Mouse (Mus musculus): ENCODE measurements around the gene Crhr2.

Gene Crhr2

GRCm38 (mm10) chr6:55132794-55133193 lies at the start of gene Crhr2:
Gene Crhr2 (minus strand): TSS chr6:55133016.
- no peak for DNase-seq (ENCODE audit: extremely low spot score)

DNA sequence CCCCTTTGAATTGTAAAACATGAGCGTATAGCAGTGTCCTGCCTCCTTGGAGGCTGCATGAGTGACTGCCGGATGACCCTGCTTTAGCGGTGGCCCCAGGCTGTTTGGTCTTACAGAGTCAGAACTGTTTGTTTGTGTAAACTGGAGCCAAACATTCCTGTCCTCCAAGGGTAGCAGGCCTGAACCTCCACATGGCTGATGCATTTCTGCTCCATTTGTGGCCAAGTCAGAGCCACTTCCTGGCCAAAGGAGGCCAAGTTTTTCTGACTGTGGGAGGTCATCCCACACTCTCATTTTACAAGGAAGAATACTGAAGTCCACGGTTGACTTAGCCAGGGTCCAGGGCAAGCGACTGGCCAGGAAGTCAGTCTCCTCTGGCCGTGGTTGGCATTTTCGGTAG lies 46.7 kb upstream of the Crhr2 start:
- DNase-seq (ENCODE audit: extremely low spot score) = no peak

GRCm38 (mm10) chr6:55177060-55177732 lies 44.4 kb upstream of the Crhr2 start:
- DNase-seq (ENCODE audit: extremely low spot score) = peak; percentile 33

GRCm38 (mm10) chr6:55175892-55176291 lies 43.1 kb upstream of the Crhr2 start:
- DNase-seq (ENCODE audit: extremely low spot score) = no peak

- no peak for DNase-seq (ENCODE audit: extremely low spot score)
Measured at GRCm38 (mm10) chr6:55175456-55175855, 42.6 kb upstream of the Crhr2 start.

- no peak for DNase-seq (ENCODE audit: extremely low spot score)
Measured at GRCm38 (mm10) chr6:55174741-55175181, 41.9 kb upstream of the Crhr2 start, which contains the start of gene Inmt. Gene Inmt (minus strand): TSS chr6:55175043.

DNA sequence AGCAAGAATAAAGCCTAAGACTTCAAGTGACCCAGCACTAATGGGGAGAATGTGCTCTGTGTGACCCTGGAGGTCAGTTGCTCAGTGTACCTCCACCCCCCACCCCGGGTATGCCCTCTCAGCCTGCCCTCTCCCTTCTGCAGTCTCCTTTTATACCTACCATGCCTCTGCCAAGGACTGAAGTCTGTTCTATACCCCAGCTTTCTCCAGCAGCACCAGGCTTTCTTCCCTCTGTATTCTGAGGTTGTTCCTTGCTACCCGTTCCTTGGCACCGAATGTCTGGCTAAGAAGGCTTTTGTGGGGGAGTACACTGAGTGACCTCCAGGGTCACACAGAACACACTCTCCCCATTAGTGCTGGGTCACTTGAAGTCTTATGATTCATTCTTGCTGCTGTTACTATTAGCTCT lies 41.1 kb upstream of the Crhr2 start:
- DNase-seq (ENCODE audit: extremely low spot score) = peak; percentile 64

DNA sequence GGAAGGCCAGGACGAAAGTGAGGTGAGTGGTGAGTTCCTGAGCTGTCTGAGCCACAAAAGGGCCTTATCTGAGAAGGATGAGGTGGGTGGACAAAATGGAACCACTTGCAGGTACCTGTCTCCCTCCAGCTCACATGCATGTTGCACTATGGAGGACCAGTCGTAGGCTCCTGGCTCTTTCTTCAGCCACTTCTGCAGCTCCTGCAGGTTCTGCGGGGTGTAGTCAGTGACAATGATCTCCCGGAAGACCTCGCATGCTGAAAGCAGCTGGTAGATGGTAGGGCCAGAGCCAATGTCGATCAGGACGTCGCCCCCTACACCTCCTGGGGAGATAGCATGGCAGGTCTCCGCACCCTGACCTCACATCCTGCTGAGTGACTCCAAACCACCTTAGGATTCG lies 40.4 kb upstream of the Crhr2 start:
- DNase-seq (ENCODE audit: extremely low spot score) = no peak

DNA sequence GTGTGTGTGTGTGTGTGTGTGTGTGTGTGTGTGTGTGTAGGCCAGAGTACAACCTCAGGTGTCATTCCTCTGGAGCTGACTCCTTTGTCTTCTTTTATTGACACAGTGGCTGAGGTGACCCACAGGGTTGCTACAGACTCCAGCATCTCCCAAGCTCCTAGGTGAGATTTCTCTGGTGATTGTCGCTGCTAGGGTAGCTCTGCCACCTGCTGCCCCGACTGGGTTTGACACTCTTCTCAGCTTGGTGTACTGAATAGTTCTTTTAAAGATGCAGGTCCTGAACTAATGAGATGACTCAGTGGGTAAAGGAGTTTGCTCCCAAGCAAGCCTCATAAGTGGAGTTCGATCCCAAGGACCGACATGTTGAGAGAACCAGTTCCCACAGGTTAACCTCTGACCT lies 38.8 kb upstream of the Crhr2 start:
- no peak for DNase-seq (ENCODE audit: extremely low spot score)

- no peak for DNase-seq (ENCODE audit: extremely low spot score)
Measured at GRCm38 (mm10) chr6:55169818-55170217, 37.0 kb upstream of the Crhr2 start.

GRCm38 (mm10) chr6:55166777-55167463 lies 34.1 kb upstream of the Crhr2 start:
- DNase-seq (ENCODE audit: extremely low spot score) = peak; percentile 67

DNA sequence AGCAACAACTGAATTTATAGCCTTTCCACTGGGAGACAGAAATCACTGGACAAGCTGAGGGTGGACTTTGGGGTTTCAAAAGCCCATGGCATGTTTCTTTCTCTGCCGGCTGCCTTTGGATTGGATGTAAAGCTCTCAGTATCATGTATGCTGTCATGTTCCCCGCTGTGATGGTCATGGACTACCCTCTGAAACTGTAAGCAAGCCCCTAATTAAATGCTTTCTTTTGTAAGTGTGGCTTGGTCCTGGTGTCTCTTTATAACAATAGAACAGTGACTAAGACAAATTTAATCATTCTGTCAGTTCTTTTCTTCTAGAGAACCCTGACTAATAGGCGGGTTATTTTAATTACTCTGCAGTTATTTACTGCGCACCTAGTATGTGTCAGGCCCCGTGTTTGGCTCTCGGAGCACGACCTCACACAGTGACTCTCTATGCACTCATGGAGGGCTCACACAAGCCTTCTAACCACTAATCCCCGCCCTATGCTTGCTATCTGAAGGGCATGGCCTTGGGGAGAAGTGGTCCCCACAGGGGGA lies 30.3 kb upstream of the Crhr2 start:
- DNase-seq (ENCODE audit: extremely low spot score) = no peak

DNA sequence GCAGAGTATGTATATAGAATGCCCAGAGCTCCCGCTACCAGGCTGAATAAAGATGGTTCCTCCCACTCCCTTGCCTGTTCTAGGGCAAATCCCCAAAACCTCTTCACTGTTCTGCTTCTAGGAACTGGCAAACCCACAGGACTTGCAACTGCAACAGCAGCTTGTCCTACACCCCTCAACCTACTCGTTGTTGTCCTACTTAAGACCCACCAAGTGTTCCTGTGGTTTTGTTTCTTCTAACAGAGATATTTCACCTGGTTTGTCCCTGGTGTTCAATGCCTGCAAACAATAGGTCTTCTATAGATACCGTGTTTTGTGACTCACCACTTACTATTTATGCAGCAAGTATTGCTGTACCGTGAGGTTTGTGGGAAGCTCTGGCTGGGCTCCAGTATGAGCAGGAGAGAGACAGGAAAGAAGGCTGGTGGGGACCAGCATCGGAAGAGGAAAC lies 28.5 kb upstream of the Crhr2 start:
- DNase-seq (ENCODE audit: extremely low spot score) = no peak

GRCm38 (mm10) chr6:55159256-55159655 lies 26.4 kb upstream of the Crhr2 start:
- DNase-seq (ENCODE audit: extremely low spot score) = no peak

GRCm38 (mm10) chr6:55152226-55152625 lies 19.4 kb upstream of the Crhr2 start:
- DNase-seq (ENCODE audit: extremely low spot score) = no peak

- DNase-seq (ENCODE audit: extremely low spot score) = no peak
Measured at GRCm38 (mm10) chr6:55146138-55146537, 13.3 kb upstream of the Crhr2 start.

GRCm38 (mm10) chr6:55145285-55145684 lies 12.5 kb upstream of the Crhr2 start:
- DNase-seq (ENCODE audit: extremely low spot score) = no peak

DNA sequence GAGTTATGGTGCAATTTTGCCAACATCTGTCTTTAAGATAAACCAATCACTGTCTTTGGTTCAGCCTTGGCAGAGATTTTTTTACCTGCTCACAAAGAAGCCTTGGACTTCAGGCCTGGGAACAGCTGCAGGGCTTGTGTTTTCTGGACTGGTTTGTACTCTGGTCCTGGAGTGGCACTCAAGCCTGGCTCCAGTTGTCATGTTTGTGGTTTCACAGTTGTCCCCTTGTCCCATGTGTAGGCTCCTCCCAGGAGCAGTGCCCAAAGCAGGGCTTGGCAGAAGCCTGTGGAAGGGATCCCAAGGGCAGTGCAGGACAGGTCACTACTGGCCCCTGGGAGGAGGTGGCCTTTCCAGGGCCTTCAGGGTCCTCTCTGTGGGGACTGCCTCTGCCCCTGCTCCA lies 5.5 kb upstream of the Crhr2 start:
- no peak for DNase-seq (ENCODE audit: extremely low spot score)

- peak; percentile 25 for DNase-seq (ENCODE audit: extremely low spot score)
Measured at GRCm38 (mm10) chr6:55133425-55133824, 609 bp upstream of the Crhr2 start.

DNA sequence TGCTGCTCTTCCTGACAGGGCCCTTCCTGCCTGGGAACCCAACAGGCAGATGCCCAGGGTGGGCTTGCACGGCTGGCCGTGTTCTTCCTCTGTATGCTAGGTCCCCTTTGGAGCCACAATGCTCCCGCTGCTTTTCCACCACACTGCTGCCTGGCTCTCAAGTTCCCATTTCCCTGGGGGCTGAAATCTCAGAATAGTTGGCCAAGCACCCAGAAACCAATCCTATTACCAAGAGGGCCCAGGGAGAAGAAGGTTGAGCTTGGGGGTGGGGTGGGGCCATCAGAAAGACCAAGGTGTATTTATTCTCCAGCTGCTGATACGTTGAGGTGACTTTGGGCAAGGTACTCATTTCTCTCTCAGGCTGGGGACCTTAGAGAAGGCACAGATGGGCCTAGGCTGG lies 1.5 kb downstream of the Crhr2 start:
- DNase-seq (ENCODE audit: extremely low spot score) = no peak

DNA sequence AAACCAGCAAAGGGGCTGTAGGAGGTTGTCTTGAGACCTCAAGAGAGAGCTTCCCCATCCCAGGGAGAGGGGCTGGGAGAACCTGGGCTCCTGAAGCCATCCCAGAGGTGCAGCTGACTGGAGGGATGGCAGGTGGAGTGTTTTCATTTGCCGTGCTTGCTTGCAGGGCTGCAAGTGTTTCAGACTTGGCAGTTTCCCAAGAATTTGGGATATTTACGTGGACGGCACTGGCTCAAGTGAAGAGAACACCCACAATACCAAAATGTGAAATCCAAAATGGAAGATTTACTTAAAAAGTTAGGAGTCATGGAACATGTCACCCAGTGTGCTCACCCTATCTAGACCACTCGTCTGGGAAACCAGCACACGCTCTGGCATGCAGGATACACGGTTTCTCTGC lies 2.2 kb downstream of the Crhr2 start:
- DNase-seq (ENCODE audit: extremely low spot score) = no peak

DNA sequence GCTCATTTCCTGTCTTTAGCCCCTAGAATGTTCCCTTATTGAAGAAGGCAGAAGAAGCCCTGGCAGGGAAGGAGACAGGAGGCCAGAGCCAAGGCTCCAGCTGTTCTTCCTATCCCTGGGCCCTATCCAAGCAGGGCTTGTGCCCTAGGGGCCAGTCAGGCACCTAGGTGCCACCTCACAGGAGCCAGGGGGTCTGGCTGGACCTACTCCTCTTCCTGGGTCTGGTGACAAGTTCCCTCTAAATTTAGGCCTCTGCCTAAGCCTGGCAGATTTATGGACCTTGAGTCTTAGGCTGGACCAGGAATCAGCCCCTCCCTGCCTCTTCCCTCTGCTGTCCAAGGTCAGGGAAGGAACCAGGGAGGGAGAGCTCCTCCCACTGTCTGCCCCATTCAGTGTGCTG lies 4.4 kb downstream of the Crhr2 start:
- DNase-seq (ENCODE audit: extremely low spot score) = no peak

GRCm38 (mm10) chr6:55126576-55126975 lies 6.2 kb downstream of the Crhr2 start:
- no peak for DNase-seq (ENCODE audit: extremely low spot score)
